Mouse (Mus musculus) erythroblast, embryonic 14.5 days (primary cell): ENCODE measurements around the gene Hdac7. TPM values are rescaled to one million over a fixed set of nuclear protein-coding genes. Genes with fewer than 3 reads are reported as not detected.
"Not testable (repeated sequence)": the region's sequence is repeated elsewhere in the genome, so short reads cannot be mapped to it uniquely, and the experiment has no call there.

Source experiments
- H3K27me3 ChIP-seq: 2 replicates; pipeline ENCODE4 v1.6.1; 2012; ENCODE audit warnings: inconsistent platforms; ENCODE audit not compliant: control insufficient read depth
- H3K36me3 ChIP-seq: 2 replicates; pipeline ENCODE4 v1.6.1; 2012; ENCODE audit warnings: mild to moderate bottlenecking, inconsistent platforms; ENCODE audit not compliant: control insufficient read depth
- H3K4me1 ChIP-seq: 2 replicates; pipeline ENCODE4 v1.6.1; 2012; ENCODE audit warnings: inconsistent platforms; ENCODE audit not compliant: control insufficient read depth
- H3K4me3 ChIP-seq: replicated peaks from 2 replicates; pipeline ENCODE3; 2012; ENCODE audit warnings: moderate library complexity, mild to moderate bottlenecking, inconsistent platforms
- H3K9me3 ChIP-seq: 2 replicates; pipeline ENCODE4 v1.6.1; 2012; ENCODE audit warnings: low read length, inconsistent platforms, mixed read lengths; ENCODE audit not compliant: control insufficient read depth
- GATA1 ChIP-seq: IDR thresholded peaks from 2 replicates; pipeline ENCODE4 v1.6.1; 2012; ENCODE audit warnings: low read length, inconsistent platforms, mixed read lengths
- TAL1 ChIP-seq: IDR thresholded peaks from 3 replicates; pipeline ENCODE4 v1.6.1; 2012; ENCODE audit warnings: low read length, inconsistent platforms, mixed read lengths
- polyA plus RNA-seq: library from polyadenylated mRNA; stranded (reverse); fragments of >175 nt; gene quantifications from 2 replicates; pipeline ENCODE4 v1.2.3, GENCODE M21; 2012

The Hdac7 gene
- polyA plus RNA-seq, 1 experiment: 0.45 TPM

DNA sequence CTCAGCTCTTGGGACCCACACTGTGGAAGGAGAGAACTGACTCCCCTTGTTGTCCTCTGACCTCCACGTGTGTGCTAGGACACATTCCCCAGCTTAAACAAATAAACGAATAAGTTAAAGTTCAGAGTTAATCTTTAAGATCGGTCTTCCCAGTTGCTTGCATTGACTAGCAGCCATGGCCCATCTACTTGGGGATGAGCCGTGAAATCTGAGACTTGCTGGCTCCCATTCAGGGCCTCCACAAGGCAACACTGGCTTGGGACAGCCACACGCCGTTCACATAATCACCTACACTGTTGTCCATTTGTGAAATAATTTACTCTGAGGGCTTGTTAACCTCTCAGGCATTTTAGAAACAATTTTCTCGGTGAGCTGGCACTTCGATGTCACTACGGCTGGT lies 29.4 kb upstream of the Hdac7 start:
- TF ChIP-seq TAL1 (no peak), GATA1 (no peak)
- Histone ChIP-seq H3K27me3 (no peaks in the 10 kb centered on the region), H3K4me3 (no peak overlapping the region), H3K36me3 (no peaks in the 10 kb centered on the region), H3K9me3 (no peaks in the 10 kb centered on the region), H3K4me1 (no peaks in the 10 kb centered on the region; the same call in 1 of the 2 replicates)

DNA sequence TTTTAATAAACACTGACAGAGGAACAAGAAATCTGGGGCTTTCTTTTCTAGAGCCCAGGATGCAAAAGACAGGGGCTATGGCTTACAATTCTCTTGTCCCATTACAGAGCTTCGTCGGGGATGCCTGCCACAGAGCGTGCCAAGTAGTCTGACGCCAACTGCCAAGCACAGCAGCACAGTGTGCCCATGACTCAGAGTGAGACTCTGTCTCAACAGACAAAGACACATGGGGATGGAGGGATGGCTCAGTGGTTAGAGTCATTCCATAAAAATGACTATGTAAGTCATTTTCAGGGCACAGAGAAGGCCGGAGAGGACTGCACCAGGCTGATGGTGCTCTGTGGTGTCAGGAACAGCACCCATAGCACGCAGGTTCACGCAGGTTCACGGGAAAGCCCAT lies 27.9 kb upstream of the Hdac7 start:
- H3K4me1 ChIP-seq: no peaks in the 10 kb centered on the region
- H3K27me3 ChIP-seq: no peaks in the 10 kb centered on the region
- H3K4me3 ChIP-seq: no peak overlapping the region
- no peaks in the 10 kb centered on the region for H3K36me3 ChIP-seq
- no peaks in the 10 kb centered on the region for H3K9me3 ChIP-seq
- no peak for TF ChIP-seq TAL1
- TF ChIP-seq GATA1: no peak

DNA sequence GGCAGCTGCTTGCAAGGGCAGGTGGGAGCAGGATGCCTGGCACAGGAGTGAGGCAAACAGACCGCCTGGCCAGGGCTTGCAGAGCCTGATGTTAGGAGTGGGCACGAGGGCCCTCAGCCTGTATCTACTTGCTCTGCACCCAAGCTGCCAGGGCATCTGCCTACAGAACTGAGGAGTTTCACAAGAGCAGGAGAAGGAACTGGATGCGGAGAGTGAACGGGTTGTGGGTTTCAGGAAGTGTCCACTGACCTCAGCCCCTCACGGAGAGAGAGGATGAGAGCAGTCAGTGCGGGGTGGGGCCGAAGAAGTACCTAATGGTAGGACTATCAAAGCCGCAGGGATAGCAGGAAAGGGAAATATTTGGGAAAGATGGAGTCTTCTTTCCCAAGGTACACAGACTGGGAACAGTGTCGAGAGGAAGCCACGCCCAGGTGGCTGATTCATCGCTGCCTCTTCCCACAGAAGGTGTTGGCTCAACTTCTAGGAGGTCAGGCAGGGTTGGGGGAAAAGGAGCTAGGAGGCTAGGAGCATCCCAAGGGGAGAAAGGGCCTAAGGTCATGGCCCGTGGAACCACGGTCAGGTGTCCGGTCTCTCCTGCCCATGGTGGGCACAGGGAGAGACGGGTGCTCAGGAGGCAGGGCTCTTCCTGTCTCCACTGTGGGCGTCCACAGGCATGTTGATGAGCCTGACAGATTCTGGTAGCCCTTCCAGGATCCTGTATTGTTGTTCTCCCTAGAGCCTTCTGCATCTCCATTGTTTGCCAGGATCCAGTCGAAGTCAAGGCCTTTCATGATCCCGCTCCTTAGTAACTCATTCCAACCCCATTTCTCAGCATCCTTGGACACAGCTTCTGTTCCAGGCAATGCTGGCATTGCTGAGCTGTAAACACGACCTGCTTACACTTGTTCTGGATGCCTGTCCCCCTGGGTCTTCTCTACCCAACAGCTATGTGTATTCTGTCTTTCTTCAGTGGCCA lies 27.0 kb upstream of the Hdac7 start:
- TF ChIP-seq TAL1: no peak
- no peak for TF ChIP-seq GATA1
- H3K36me3 ChIP-seq: no peaks in the 10 kb centered on the region
- H3K9me3 ChIP-seq: peaks cover 2% of the 10 kb centered on the region

GRCm38 (mm10) chr15:97870116-97870515 lies 25.8 kb upstream of the Hdac7 start:
- not testable (repeated sequence) for H3K36me3 ChIP-seq

More for the DNA sequence above, 27.0 kb upstream of the Hdac7 start:
- Histone ChIP-seq H3K4me3 (no peak overlapping the region), H3K27me3 (no peaks in the 10 kb centered on the region), H3K4me1 (no peaks in the 10 kb centered on the region)

GRCm38 (mm10) chr15:97868985-97869384 lies 24.7 kb upstream of the Hdac7 start:
- no peaks in the 10 kb centered on the region for H3K36me3 ChIP-seq
- peaks cover 6% of the 10 kb centered on the region for H3K9me3 ChIP-seq
- no peak overlapping the region for H3K4me3 ChIP-seq
- no peaks in the 10 kb centered on the region for H3K27me3 ChIP-seq
- peaks cover 14% of the 10 kb centered on the region for H3K4me1 ChIP-seq
- TF ChIP-seq GATA1 (no peak), TAL1 (no peak)

More at GRCm38 (mm10) chr15:97870116-97870515, 25.8 kb upstream of the Hdac7 start:
- H3K27me3 ChIP-seq, H3K4me3 ChIP-seq, H3K4me1 ChIP-seq, H3K9me3 ChIP-seq: not testable (repeated sequence)

GRCm38 (mm10) chr15:97865988-97866387 lies 21.7 kb upstream of the Hdac7 start:
- TF ChIP-seq TAL1: no peak
- no peak for TF ChIP-seq GATA1

GRCm38 (mm10) chr15:97865175-97865574 lies 20.9 kb upstream of the Hdac7 start:
- H3K4me1 ChIP-seq: peaks cover 25% of the 10 kb centered on the region
- H3K4me3 ChIP-seq: no peak overlapping the region
- H3K27me3 ChIP-seq: no peaks in the 10 kb centered on the region
- peaks cover 6% of the 10 kb centered on the region for H3K9me3 ChIP-seq
- no peak for TF ChIP-seq TAL1
- TF ChIP-seq GATA1: no peak
- H3K36me3 ChIP-seq: no peaks in the 10 kb centered on the region; the same call in 1 of the 2 replicates

More at GRCm38 (mm10) chr15:97865988-97866387, 21.7 kb upstream of the Hdac7 start:
- Histone ChIP-seq H3K4me3 (no peak overlapping the region), H3K4me1 (peaks cover 25% of the 10 kb centered on the region), H3K27me3 (no peaks in the 10 kb centered on the region), H3K9me3 (peaks cover 6% of the 10 kb centered on the region), H3K36me3 (no peaks in the 10 kb centered on the region; the same call in 1 of the 2 replicates)

DNA sequence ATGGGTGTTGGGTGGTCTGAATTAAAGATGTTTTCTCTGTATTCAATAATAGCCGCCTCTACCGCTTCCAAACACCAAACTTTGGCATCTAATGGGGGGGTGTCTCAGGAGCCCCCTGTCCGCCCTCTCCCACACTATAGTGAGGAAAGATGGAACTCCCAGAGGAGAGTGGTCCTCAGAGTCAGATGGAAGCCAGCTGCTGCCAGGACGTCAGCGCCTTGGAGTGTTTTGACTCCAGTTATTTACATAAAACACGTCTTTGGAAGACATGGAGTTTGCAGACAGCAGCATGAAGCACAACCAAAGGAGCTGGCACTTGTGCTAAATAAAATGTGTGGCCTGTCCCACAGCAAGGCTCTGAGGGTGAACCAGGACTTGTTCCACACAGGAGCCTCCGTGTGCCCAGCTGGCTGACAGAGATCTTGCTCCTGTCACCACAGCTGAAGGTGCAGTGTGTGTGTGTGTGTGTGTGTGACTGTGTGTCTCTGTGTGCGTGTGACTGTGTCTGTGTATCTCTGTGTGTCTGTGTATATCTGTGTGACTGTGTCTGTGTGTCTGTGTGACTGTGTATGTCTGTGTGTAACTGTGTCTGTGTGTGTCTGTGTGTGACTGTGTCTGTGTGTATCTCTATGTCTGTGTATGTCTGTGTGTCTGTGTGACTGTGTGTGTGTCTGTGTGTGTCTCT lies 20.2 kb upstream of the Hdac7 start:
- peaks cover 6% of the 10 kb centered on the region for H3K9me3 ChIP-seq
- H3K4me1 ChIP-seq: peaks cover 25% of the 10 kb centered on the region
- no peaks in the 10 kb centered on the region; the same call in none of the 2 replicates for H3K36me3 ChIP-seq
- TF ChIP-seq GATA1: no peak
- no peak for TF ChIP-seq TAL1
- no peaks in the 10 kb centered on the region for H3K27me3 ChIP-seq
- H3K4me3 ChIP-seq: no peak overlapping the region

GRCm38 (mm10) chr15:97863494-97863881 lies 19.2 kb upstream of the Hdac7 start:
- peaks cover 25% of the 10 kb centered on the region for H3K4me1 ChIP-seq
- peaks cover 6% of the 10 kb centered on the region for H3K9me3 ChIP-seq
- TF ChIP-seq GATA1 (no peak), TAL1 (no peak)
- no peak overlapping the region for H3K4me3 ChIP-seq
- no peaks in the 10 kb centered on the region for H3K27me3 ChIP-seq
- H3K36me3 ChIP-seq: no peaks in the 10 kb centered on the region; the same call in none of the 2 replicates
